Mouse (Mus musculus) kidney, postnatal 0 days (tissue): Measurements from ENCODE around the gene Stx1b. TPM values are rescaled to one million over a fixed set of nuclear protein-coding genes. Genes with fewer than 3 reads are reported as not detected.
A peak's percentile ranks its signal among the peaks of the same experiment; 100 is the strongest.

Source experiments
- ATAC-seq: fragments of 200-750 bp; cut with Nextera tagmentation; replicated peaks from 2 replicates; pipeline ENCODE4 v1.8.0; 2017; ENCODE audit warnings: low read depth, moderate number of reproducible peaks, moderate TSS enrichment, moderate library complexity; ENCODE audit not compliant: low FRiP score
- DNase-seq: peaks from one replicate; pipeline ENCODE4 v3.0.0-alpha.2; 2016; ENCODE audit warnings: low spot score
- H3K27ac ChIP-seq: fragments of 300-500 bp; sonication (generic); 2 replicates; pipeline ENCODE4 v1.5.1; 2014; ENCODE audit warnings: mild to moderate bottlenecking
- H3K27me3 ChIP-seq: fragments of 300-500 bp; sonication (generic); 2 replicates; pipeline ENCODE4 v1.6.1; 2014; ENCODE audit warnings: low read length, mixed read lengths; ENCODE audit not compliant: insufficient read depth
- H3K36me3 ChIP-seq: fragments of 300-500 bp; sonication (generic); 2 replicates; pipeline ENCODE4 v1.6.1; 2014; ENCODE audit warnings: low read length, mixed read lengths; ENCODE audit not compliant: insufficient read depth
- H3K4me1 ChIP-seq: fragments of 300-500 bp; sonication (generic); replicated peaks from 2 replicates; pipeline ENCODE4 v1.6.1; 2014; ENCODE audit warnings: antibody characterized with exemption, low read length, mixed read lengths; ENCODE audit not compliant: insufficient read depth
- H3K4me2 ChIP-seq: fragments of 300-500 bp; sonication (generic); 2 replicates; pipeline ENCODE4 v1.6.1; 2014; ENCODE audit warnings: mild to moderate bottlenecking, low read length, moderate library complexity, mixed read lengths
- H3K4me3 ChIP-seq: fragments of 300-500 bp; sonication (generic); replicated peaks from 2 replicates; pipeline ENCODE4 v1.5.1; 2014; ENCODE audit warnings: low read depth, low read length
- H3K9ac ChIP-seq: fragments of 300-500 bp; sonication (generic); 2 replicates; pipeline ENCODE4 v1.6.1; 2014; ENCODE audit warnings: low read depth, low read length
- H3K9me3 ChIP-seq: fragments of 300-500 bp; sonication (generic); replicated peaks from 2 replicates; pipeline ENCODE4 v1.6.1; 2016; ENCODE audit warnings: low read length, inconsistent platforms, mixed read lengths
- CTCF ChIP-seq: IDR thresholded peaks from 2 replicates; pipeline ENCODE4 v1.5.1; 2016; ENCODE audit warnings: antibody characterized with exemption, low read depth, mild to moderate bottlenecking, moderate library complexity
- WGBS: fragments of 180-500 bp; shearing (Covaris S2); extraction: QIAGEN DNeasy Blood & Tissue Kit; methylation state at CpG from one replicate; pipeline ENCODE4 v1.1.7; 2014; 5-methylcytosine and 5-hydroxymethylcytosine counted together
- polyA plus RNA-seq: library from polyadenylated mRNA; unstranded; fragments of >200 nt; fragmentation: Nextera tagmentation; extraction: Ambion mirVana; gene quantifications from 2 replicates; pipeline ENCODE4 v1.2.1, GENCODE M21; 2015

Gene Stx1b
- polyA plus RNA-seq, 1 experiment from 2014 or later = 1.1 TPM

GRCm38 (mm10) chr7:127768346-127768996, 55.9 kb downstream of the Stx1b start:
- peak; percentile 38; the same call in 1 of the 2 replicates for TF ChIP-seq CTCF
- Histone ChIP-seq H3K36me3 (peaks cover 19% of the 10 kb centered on the region), H3K4me3 (no peak overlapping the region), H3K27ac (0 out of 2 replicates have a peak overlapping the region, but pooled peaks have one; percentile 96), H3K9me3 (no peaks in the 10 kb centered on the region), H3K9ac (no peak overlapping the region), H3K4me1 (peaks cover 6% of the 10 kb centered on the region; the same call in 1 of the 2 replicates), H3K27me3 (no peaks in the 10 kb centered on the region), H3K4me2 (no peak overlapping the region; the same call in 1 of the 2 replicates)
- WGBS = 51% methylated on average over 13 of the region's 13 CpGs
- DNase-seq = no peak
- no peak for ATAC-seq

- ATAC-seq (no peak), DNase-seq (no peak)
- H3K27ac ChIP-seq = no peak overlapping the region
- peaks cover 6% of the 10 kb centered on the region; the same call in 1 of the 2 replicates for H3K4me1 ChIP-seq
- H3K4me3 ChIP-seq = no peak overlapping the region
- WGBS = 92% methylated on average over 19 of the region's 19 CpGs
- TF ChIP-seq CTCF = no peak
- H3K36me3 ChIP-seq = peaks cover 23% of the 10 kb centered on the region
- no peak overlapping the region for H3K4me2 ChIP-seq
- no peak overlapping the region for H3K9ac ChIP-seq
- no peaks in the 10 kb centered on the region for H3K9me3 ChIP-seq
- H3K27me3 ChIP-seq = no peaks in the 10 kb centered on the region
These were observed 56.5 kb downstream of the Stx1b start for GRCm38 (mm10) chr7:127767671-127768345.

- no peak overlapping the region for H3K4me3 ChIP-seq
- TF ChIP-seq CTCF = no peak
- no peak for ATAC-seq
- no peaks in the 10 kb centered on the region for H3K27me3 ChIP-seq
- no peaks in the 10 kb centered on the region for H3K9me3 ChIP-seq
- peaks cover 6% of the 10 kb centered on the region; the same call in 1 of the 2 replicates for H3K4me1 ChIP-seq
- H3K36me3 ChIP-seq = peaks cover 23% of the 10 kb centered on the region
- H3K4me2 ChIP-seq = no peak overlapping the region
- H3K9ac ChIP-seq = no peak overlapping the region
- H3K27ac ChIP-seq = no peak overlapping the region
- no peak for DNase-seq
- 73% methylated on average over 17 of the region's 17 CpGs for WGBS
These were observed 57.3 kb downstream of the Stx1b start for GRCm38 (mm10) chr7:127766851-127767609.

GRCm38 (mm10) chr7:127765756-127766155, 58.6 kb downstream of the Stx1b start:
- H3K27me3 ChIP-seq = no peaks in the 10 kb centered on the region
- no peak for TF ChIP-seq CTCF
- peaks cover 23% of the 10 kb centered on the region for H3K36me3 ChIP-seq
- no peak overlapping the region for H3K9ac ChIP-seq
- no peak for DNase-seq
- H3K9me3 ChIP-seq = no peaks in the 10 kb centered on the region
- H3K4me3 ChIP-seq = no peak overlapping the region
- 75% methylated on average over 2 of the region's 2 CpGs for WGBS
- no peak for ATAC-seq
- no peak overlapping the region for H3K4me2 ChIP-seq
- peaks cover 4% of the 10 kb centered on the region; the same call in 1 of the 2 replicates for H3K4me1 ChIP-seq
- no peak overlapping the region for H3K27ac ChIP-seq

- Histone ChIP-seq H3K27ac (no peak overlapping the region), H3K9ac (no peak overlapping the region), H3K27me3 (no peaks in the 10 kb centered on the region), H3K4me2 (no peak overlapping the region), H3K9me3 (no peaks in the 10 kb centered on the region), H3K36me3 (peaks cover 23% of the 10 kb centered on the region), H3K4me1 (no peaks in the 10 kb centered on the region), H3K4me3 (no peak overlapping the region)
- no peak for TF ChIP-seq CTCF
- ATAC-seq (no peak), DNase-seq (no peak)
- WGBS = 89% methylated on average over 4 of the region's 4 CpGs
These were observed 60.7 kb downstream of the Stx1b start for GRCm38 (mm10) chr7:127763642-127764041.

GRCm38 (mm10) chr7:127761026-127761425, 63.3 kb downstream of the Stx1b start:
- no peak overlapping the region for H3K4me3 ChIP-seq
- H3K9ac ChIP-seq = peak overlapping the region; percentile 1; the same call in 1 of the 2 replicates
- DNase-seq = peak; percentile 90
- no peak overlapping the region for H3K4me2 ChIP-seq
- no peak overlapping the region; the same call in 1 of the 2 replicates for H3K27ac ChIP-seq
- no peaks in the 10 kb centered on the region for H3K27me3 ChIP-seq
- no peaks in the 10 kb centered on the region for H3K4me1 ChIP-seq
- ATAC-seq = peak; percentile 61
- peaks cover 27% of the 10 kb centered on the region for H3K36me3 ChIP-seq
- TF ChIP-seq CTCF = peak; percentile 97
- 28% methylated on average over 7 of the region's 7 CpGs for WGBS
- no peaks in the 10 kb centered on the region for H3K9me3 ChIP-seq
